Mouse (Mus musculus) G1E (cell line): Measurements from ENCODE around the gene Sh3rf3. TPM values are rescaled to one million over a fixed set of nuclear protein-coding genes. Genes with fewer than 3 reads are reported as not detected.

Experiments
- ATAC-seq: 2 replicates; pipeline ENCODE4 v1.8.0; 2016; ENCODE audit warnings: mild to moderate bottlenecking; ENCODE audit not compliant: insufficient number of reproducible peaks, poor library complexity, low FRiP score, severe bottlenecking; ENCODE audit errors: extremely low read depth
- DNase-seq: peaks from one replicate; pipeline ENCODE4 v3.0.0; 2012; ENCODE audit warnings: low spot score
- H3K27me3 ChIP-seq: 2 replicates; pipeline ENCODE4 v1.6.1; 2012; ENCODE audit warnings: mild to moderate bottlenecking, low read length, inconsistent platforms; ENCODE audit not compliant: insufficient read depth
- H3K36me3 ChIP-seq: replicated peaks from 2 replicates; pipeline ENCODE3; 2012; ENCODE audit warnings: mild to moderate bottlenecking, inconsistent platforms
- H3K4me1 ChIP-seq: 2 replicates; pipeline ENCODE4 v1.6.1; 2012; ENCODE audit warnings: low read depth, low read length, inconsistent platforms, mixed read lengths; ENCODE audit not compliant: insufficient read depth
- H3K4me3 ChIP-seq: 2 replicates; pipeline ENCODE4 v1.5.1; 2012; ENCODE audit warnings: low read depth, mild to moderate bottlenecking, inconsistent platforms, low read length, moderate library complexity, mixed read lengths
- H3K9me3 ChIP-seq: replicated peaks from 2 replicates; pipeline ENCODE4 v1.6.1; 2012; ENCODE audit warnings: inconsistent platforms
- CTCF ChIP-seq: IDR thresholded peaks from 2 replicates; pipeline ENCODE4 v1.5.1; 2012; ENCODE audit warnings: low read depth, low read length, inconsistent platforms, mixed read lengths
- GATA1 ChIP-seq: IDR thresholded peaks from 2 replicates; pipeline ENCODE4 v1.6.1; 2012; ENCODE audit warnings: borderline replicate concordance, low read length, inconsistent platforms, mixed read lengths
- GATA2 ChIP-seq: IDR thresholded peaks from 2 replicates; pipeline ENCODE4 v1.6.1; 2012; ENCODE audit warnings: low read depth, low read length, inconsistent platforms, borderline replicate concordance
- POLR2AphosphoS5 ChIP-seq: IDR thresholded peaks from 2 replicates; pipeline ENCODE4 v1.6.1; 2012; ENCODE audit warnings: low read depth, low read length, inconsistent platforms; ENCODE audit not compliant: insufficient replicate concordance
- TAL1 ChIP-seq: conservative IDR thresholded peaks from 2 replicates; pipeline ENCODE4 v1.6.1; 2012; ENCODE audit warnings: low read depth, low read length, inconsistent platforms, mixed read lengths
- polyA plus RNA-seq: library from polyadenylated mRNA; stranded (reverse); fragments of >175 nt; gene quantifications from 2 replicates; pipeline ENCODE4 v1.2.3, GENCODE M21; 2012
- total RNA-seq, 2 experiments: library from RNA; stranded (forward) in 1 of 2; stranded (reverse) in 1 of 2; fragments of 200-1000 nt in 1 of 2; fragments of >200 nt in 1 of 2; fragmentation: Nextera tagmentation in 1 of 2; gene quantifications; 2 replicates each; pipeline ENCODE4 v1.2.3; 2014 to 2017

The Sh3rf3 gene
- total and polyA plus RNA-seq, 3 experiments: 0.22 TPM; not detected in 2

DNA sequence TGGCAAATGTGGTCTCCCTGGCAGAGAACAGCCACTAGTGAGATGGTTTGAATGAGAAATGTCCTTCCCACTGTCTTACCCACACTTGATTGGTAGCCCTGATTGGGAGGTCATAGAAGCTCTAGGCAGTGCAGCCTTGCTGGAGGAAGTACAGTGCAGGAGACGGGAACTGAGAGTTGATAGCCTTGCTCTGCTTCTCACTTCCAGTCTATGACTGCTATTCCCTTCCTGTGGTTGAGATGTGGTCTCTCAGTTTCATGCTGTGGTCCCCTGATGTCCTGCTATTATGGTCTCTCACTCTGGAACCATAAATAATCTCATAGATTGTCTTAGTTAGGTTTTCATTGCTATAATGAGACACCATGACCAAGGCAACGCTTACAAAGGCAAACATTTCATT is 109.8 kb downstream of the Sh3rf3 start:
- ATAC-seq: no peak
- TF ChIP-seq TAL1: no peak
- no peak for TF ChIP-seq GATA2
- TF ChIP-seq CTCF: no peak
- no peak for TF ChIP-seq POLR2AphosphoS5
- TF ChIP-seq GATA1: no peak

DNA sequence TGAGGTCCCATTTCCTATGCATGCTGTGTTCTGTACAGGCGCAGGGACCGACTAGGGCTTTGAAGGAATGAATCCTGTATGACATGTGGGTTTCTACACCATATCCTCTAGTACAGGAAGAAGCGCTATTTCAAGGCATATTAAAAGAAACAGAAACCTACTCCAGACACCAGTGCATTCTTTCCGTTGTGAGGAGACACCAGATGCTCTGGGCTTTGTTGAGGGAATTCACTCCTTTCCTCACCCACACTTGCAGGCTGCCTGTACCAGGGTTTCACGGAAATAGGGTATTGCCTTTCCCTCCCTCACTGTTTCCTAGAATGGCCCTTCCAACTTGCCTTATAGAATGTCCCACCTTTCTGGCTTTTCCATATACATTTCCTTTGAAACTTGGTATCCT is 113.4 kb downstream of the Sh3rf3 start:
- Histone ChIP-seq H3K4me3 (no peak overlapping the region), H3K27me3 (no peaks in the 10 kb centered on the region), H3K9me3 (no peaks in the 10 kb centered on the region), H3K4me1 (no peaks in the 10 kb centered on the region), H3K36me3 (no peaks in the 10 kb centered on the region)
- TF ChIP-seq GATA2 (no peak), POLR2AphosphoS5 (no peak), CTCF (no peak), TAL1 (no peak), GATA1 (no peak)
- no peak for DNase-seq
- no peak for ATAC-seq

More for the DNA sequence above, 109.8 kb downstream of the Sh3rf3 start:
- DNase-seq: no peak
- no peaks in the 10 kb centered on the region for H3K36me3 ChIP-seq
- H3K9me3 ChIP-seq: no peaks in the 10 kb centered on the region
- H3K4me3 ChIP-seq: no peak overlapping the region
- H3K4me1 ChIP-seq: no peaks in the 10 kb centered on the region
- H3K27me3 ChIP-seq: no peaks in the 10 kb centered on the region

DNA sequence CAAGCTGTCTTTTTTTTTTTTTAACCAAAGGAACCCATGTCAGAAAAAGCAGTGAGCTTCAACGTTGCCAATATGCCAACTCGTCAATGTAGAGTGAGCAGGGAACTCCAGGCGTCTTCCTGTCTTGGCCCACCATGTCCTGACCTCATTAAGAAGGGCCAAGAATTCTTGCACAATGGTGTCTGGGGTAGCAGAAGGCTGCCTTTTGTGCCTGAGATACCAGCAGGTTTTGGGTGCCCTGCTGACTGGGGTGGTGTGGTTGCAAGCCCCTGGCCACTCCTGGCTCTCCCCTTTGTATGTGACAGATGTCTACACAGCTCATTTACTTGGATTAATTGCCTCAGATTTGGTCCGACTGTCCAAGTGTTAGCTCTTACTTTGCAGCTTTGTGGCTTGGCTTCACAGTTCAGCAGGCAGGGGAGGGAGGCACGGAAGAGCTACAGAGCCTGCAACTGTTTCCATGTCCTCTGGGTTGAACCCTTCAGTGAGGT is 115.8 kb downstream of the Sh3rf3 start:
- no peak overlapping the region for H3K4me3 ChIP-seq
- H3K4me1 ChIP-seq: no peaks in the 10 kb centered on the region
- H3K27me3 ChIP-seq: no peaks in the 10 kb centered on the region
- H3K9me3 ChIP-seq: no peaks in the 10 kb centered on the region
- TF ChIP-seq CTCF: no peak
- no peak for TF ChIP-seq GATA2
- TF ChIP-seq TAL1: no peak
- no peak for TF ChIP-seq GATA1
- TF ChIP-seq POLR2AphosphoS5: no peak
- no peak for DNase-seq
- no peak for ATAC-seq
- H3K36me3 ChIP-seq: no peaks in the 10 kb centered on the region

DNA sequence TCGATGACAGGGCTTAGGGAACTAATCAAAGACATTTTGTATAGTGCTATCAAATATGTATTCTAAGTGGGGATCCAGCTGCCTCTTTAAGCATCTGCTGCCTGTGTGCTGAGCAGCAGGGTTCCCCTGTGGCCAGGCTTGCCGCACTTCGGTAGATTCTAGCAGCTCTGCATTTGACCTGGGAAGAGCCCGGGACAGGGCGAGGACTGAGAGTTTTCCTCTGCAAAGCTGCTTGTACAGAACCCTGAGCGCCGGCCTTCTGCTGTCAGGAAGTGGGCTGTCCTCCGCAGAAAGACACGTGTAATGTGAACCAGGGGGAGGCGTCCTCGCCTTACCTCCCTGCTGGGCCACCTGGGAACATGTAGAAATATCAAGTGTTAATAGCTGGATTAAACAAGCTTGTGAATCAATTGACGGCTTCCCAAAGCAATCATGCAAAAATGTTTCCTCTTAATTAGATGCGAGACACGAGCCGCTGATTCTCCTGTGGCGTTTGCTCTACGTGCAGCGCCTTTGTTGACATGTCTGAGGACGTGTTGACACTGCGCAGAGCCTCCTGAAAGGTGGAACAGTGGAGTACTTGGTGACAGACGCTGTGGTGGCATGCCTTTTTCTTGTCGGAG is 119.1 kb downstream of the Sh3rf3 start:
- ATAC-seq: no peak
- no peak overlapping the region for H3K4me3 ChIP-seq

DNA sequence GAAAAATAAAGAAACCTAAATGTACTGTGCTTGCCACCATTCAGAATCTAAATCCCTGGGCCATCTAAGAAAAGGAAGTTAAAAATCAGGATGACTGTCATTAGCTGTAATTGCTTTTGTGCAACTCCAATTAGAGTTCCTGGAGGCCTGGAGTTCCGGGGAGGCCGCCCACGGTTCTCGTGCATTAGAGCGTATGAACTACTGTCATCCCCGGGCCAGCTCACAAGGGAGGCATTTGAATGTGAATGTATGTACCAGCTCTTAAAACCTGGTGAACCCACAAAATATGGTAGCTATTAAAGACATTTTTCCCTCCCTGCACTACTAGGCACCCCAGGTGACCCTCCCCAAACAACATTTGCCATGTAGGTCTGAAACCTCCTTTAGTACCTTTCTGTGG is 122.4 kb downstream of the Sh3rf3 start:
- Histone ChIP-seq H3K36me3 (no peaks in the 10 kb centered on the region), H3K27me3 (no peaks in the 10 kb centered on the region), H3K4me3 (no peak overlapping the region), H3K4me1 (no peaks in the 10 kb centered on the region), H3K9me3 (no peaks in the 10 kb centered on the region)
- ATAC-seq (no peak), DNase-seq (no peak)
- TF ChIP-seq GATA2: no peak
- no peak for TF ChIP-seq POLR2AphosphoS5
- TF ChIP-seq GATA1: no peak
- TF ChIP-seq TAL1: no peak
- no peak for TF ChIP-seq CTCF

More for the DNA sequence above, 119.1 kb downstream of the Sh3rf3 start:
- no peak for DNase-seq
- Histone ChIP-seq H3K36me3 (no peaks in the 10 kb centered on the region), H3K4me1 (no peaks in the 10 kb centered on the region), H3K27me3 (no peaks in the 10 kb centered on the region), H3K9me3 (no peaks in the 10 kb centered on the region)
- TF ChIP-seq GATA1 (no peak), CTCF (no peak), GATA2 (no peak), POLR2AphosphoS5 (no peak), TAL1 (no peak)

DNA sequence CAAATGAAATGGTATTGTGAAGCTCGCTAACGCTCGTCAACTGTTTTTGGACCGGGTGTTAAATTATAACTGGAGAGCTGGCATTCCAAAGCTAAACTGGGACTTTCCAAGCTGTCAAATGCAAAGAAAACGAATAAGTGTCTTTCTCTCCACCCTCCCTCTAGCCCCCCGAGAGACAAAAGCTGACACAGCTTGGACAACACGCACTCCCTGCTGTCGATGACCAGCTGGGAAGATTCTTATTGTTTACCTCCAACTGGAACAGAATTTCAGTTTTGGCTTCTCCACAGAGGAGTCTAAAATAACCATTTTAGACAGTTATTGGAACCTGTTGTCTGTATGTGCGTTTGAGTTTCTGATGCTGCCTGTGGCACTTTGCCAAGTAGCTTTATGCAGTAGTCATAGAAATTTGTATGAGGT is 123.3 kb downstream of the Sh3rf3 start:
- no peak for ATAC-seq
- H3K36me3 ChIP-seq: no peaks in the 10 kb centered on the region
- no peaks in the 10 kb centered on the region for H3K27me3 ChIP-seq
- H3K4me3 ChIP-seq: no peak overlapping the region
- DNase-seq: no peak
- no peaks in the 10 kb centered on the region for H3K4me1 ChIP-seq
- H3K9me3 ChIP-seq: no peaks in the 10 kb centered on the region
- no peak for TF ChIP-seq GATA2
- TF ChIP-seq GATA1: no peak
- no peak for TF ChIP-seq TAL1
- no peak for TF ChIP-seq CTCF
- no peak for TF ChIP-seq POLR2AphosphoS5
